Mouse (Mus musculus) gastrocnemius, postnatal 10 days (tissue): ENCODE measurements around the gene Paxx. TPM values are rescaled to one million over a fixed set of nuclear protein-coding genes. Genes with fewer than 3 reads are reported as not detected.
"Not testable (repeated sequence)": the region's sequence is repeated elsewhere in the genome, so short reads cannot be mapped to it uniquely, and the experiment has no call there.

Experiments
- DNase-seq: peaks from one replicate; pipeline ENCODE4 v3.0.0; 2021; ENCODE audit warnings: mixed read lengths
- total RNA-seq, 2 experiments: library from RNA; stranded (reverse); gene quantifications; 2 replicates each; pipeline ENCODE4 v1.2.3; 2021

The Paxx gene
- total RNA-seq, 2 experiments from 2014 or later, result 23.5 to 25.2 TPM

- DNase-seq, result no peak
Observed at GRCm38 (mm10) chr2:25450853-25451647, 9.8 kb downstream of the Paxx start.

GRCm38 (mm10) chr2:25442682-25443081 lies 18.2 kb downstream of the Paxx start:
- no peak for DNase-seq

- DNase-seq, result no peak
Observed at GRCm38 (mm10) chr2:25441067-25441466, 19.8 kb downstream of the Paxx start.

- DNase-seq, result no peak
Observed at GRCm38 (mm10) chr2:25436286-25436820, 24.5 kb downstream of the Paxx start.

- DNase-seq, result no peak
Observed at GRCm38 (mm10) chr2:25434292-25434691, 26.6 kb downstream of the Paxx start.

- DNase-seq, result no peak
Observed at GRCm38 (mm10) chr2:25433101-25433500, 27.8 kb downstream of the Paxx start.

- DNase-seq, result no peak
Observed at GRCm38 (mm10) chr2:25432326-25433098, 28.4 kb downstream of the Paxx start.

GRCm38 (mm10) chr2:25431308-25431855 lies 29.5 kb downstream of the Paxx start:
- no peak for DNase-seq

- no peak for DNase-seq
Observed at GRCm38 (mm10) chr2:25430395-25431233, 30.3 kb downstream of the Paxx start.

- DNase-seq, result no peak
Observed at GRCm38 (mm10) chr2:25429435-25430180, 31.3 kb downstream of the Paxx start.

GRCm38 (mm10) chr2:25428442-25429236 lies 32.3 kb downstream of the Paxx start, which contains the start of gene Abca2:
Gene Abca2 (plus strand): TSS chr2:25428703.
- DNase-seq, result peak; percentile 96

GRCm38 (mm10) chr2:25427256-25427655 lies 33.6 kb downstream of the Paxx start:
- DNase-seq, result no peak

GRCm38 (mm10) chr2:25426721-25427191 lies 34.1 kb downstream of the Paxx start:
- DNase-seq, result peak; percentile 74

- no peak for DNase-seq
Observed at GRCm38 (mm10) chr2:25425481-25425880, 35.4 kb downstream of the Paxx start.

- no peak for DNase-seq
Observed at GRCm38 (mm10) chr2:25423626-25424025, 37.3 kb downstream of the Paxx start.

GRCm38 (mm10) chr2:25422587-25423410 lies 38.1 kb downstream of the Paxx start, which contains the start of gene Fut7:
Gene Fut7 (plus strand): TSS chr2:25423267.
- DNase-seq, result no peak

- DNase-seq, result no peak
Observed at GRCm38 (mm10) chr2:25421896-25422295, 39.0 kb downstream of the Paxx start.

GRCm38 (mm10) chr2:25417426-25417825 lies 43.5 kb downstream of the Paxx start:
- DNase-seq, result no peak

- not testable (repeated sequence) for DNase-seq
Observed at GRCm38 (mm10) chr2:25413436-25413835, 47.5 kb downstream of the Paxx start.
